Mouse (Mus musculus) gonadal fat pad, adult 2 months (tissue): Measurements from ENCODE around the gene Fam20b. TPM values are rescaled to one million over a fixed set of nuclear protein-coding genes. Genes with fewer than 3 reads are reported as not detected.
"Not testable (repeated sequence)": the region's sequence is repeated elsewhere in the genome, so short reads cannot be mapped to it uniquely, and the experiment has no call there.

Source experiments
- DNase-seq: peaks from one replicate; pipeline ENCODE4 v3.0.0-alpha.2; 2012; ENCODE audit warnings: low read depth
- polyA plus RNA-seq: library from polyadenylated mRNA; depleted of rRNA; stranded (reverse); fragments of >200 nt; gene quantifications from 2 replicates; pipeline ENCODE4 v1.2.3, GENCODE M21; 2012

The Fam20b gene
- polyA plus RNA-seq, 1 experiment, result 53.4 TPM

DNA sequence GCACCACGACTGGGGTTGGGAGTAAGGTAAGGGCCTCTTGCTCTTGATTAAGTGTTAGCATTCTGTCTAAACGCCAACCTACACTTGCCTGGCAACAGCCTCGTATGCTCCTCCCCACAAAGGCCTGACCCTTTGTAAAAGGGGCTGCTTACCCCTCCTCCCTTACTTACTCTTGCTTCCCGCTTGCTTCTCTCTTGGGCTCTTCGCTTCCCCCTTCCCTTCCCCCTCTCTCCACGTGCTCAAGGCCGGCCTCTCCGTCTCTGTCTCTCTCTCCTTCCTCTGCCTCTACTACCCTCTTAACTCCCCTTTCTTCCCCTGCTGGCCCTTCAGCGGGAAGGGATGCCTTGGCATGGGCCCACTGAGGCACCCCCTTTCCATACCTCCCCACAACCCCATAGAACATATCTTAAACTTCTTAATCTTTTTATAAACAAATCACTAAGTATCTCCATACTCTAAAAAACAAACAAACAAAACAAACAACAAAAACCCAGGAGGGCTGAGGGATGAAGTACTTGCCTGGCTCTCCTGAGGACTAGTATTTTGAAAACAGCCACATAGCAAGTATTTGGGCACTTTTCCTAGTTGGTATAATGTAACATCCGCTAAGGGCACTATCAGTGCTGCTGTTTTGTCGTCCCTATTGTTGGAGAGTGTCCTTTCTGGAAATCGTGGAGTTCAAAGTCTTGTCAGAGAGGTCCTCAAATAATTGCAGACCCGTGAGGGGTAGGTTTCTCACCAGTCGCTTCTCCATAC, 46.0 kb downstream of the Fam20b start:
- no peak for DNase-seq

DNA sequence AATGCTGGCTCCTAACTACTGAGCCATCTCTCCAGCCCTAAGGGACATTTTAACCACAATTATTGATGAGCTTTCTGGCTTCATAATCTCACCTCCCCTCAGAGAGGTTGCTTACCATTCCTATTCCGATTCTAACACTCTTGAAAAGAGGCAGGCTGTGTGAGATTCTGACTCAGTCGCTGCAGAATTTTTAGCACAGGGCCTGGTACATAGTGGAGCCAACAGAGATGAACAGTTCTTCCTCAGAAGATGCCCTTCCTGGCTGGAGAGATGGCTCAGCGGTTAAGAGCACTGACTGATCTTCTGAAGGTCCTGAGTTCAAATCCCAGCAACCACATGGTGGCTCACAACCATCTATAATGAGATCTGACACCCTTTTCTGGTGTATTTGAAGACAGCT, 47.0 kb downstream of the Fam20b start:
- DNase-seq, result no peak

DNA sequence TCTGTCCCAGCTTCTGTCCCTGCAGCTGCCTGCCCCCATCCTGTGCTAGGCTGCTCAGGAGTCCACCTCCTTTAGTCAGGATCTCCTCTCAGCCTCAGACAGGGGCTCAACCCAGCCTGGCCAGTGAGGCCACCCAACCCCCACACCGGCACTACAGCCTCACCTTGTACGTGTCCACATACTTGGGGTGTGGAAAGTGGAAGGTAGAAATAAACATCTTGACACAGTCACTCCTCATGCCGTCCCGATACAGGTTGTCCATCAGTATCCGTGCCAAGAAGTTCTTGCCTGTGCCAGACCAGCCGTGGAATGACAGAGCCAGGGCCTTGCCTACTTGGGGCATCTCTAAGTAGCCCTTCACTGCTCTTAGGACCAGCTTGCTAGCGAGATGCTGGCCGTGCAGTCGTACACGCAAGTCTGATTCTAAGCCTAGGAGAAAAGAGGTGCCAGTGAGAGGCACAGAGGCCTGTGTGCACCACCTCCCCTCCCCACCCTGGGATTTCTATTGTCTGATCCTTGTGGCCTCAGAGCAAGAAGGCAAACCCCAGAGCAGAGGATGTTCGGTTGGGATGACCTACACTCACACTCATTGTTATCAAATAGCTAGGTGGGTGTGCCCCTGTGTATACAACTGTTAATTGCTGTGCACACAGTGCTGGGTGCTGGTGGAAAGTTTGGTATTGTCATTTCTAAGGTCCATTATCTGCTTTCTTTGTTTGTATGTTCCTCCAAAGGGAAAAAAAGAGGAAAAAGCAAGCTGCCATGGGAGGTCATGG, 49.5 kb downstream of the Fam20b start:
- no peak for DNase-seq

DNA sequence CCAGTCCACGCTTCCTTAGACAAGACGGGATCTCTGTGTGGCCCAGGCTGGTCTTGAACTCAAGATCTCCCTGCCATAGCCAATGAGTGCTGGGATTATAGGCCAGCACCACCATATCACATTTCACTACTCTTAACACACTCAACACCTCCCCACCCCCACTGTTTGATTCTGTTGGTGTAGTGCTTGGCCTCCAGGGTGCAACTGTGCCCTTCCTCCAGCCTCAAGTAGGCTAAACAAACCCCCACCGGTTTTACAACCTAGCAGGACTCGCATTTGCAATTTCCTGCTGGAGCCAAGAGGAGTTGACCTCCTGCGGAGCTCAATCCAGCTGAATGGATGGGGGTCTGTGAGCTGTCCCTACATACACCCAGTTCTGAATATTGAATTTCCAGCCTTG, 50.3 kb downstream of the Fam20b start:
- DNase-seq, result no peak

DNA sequence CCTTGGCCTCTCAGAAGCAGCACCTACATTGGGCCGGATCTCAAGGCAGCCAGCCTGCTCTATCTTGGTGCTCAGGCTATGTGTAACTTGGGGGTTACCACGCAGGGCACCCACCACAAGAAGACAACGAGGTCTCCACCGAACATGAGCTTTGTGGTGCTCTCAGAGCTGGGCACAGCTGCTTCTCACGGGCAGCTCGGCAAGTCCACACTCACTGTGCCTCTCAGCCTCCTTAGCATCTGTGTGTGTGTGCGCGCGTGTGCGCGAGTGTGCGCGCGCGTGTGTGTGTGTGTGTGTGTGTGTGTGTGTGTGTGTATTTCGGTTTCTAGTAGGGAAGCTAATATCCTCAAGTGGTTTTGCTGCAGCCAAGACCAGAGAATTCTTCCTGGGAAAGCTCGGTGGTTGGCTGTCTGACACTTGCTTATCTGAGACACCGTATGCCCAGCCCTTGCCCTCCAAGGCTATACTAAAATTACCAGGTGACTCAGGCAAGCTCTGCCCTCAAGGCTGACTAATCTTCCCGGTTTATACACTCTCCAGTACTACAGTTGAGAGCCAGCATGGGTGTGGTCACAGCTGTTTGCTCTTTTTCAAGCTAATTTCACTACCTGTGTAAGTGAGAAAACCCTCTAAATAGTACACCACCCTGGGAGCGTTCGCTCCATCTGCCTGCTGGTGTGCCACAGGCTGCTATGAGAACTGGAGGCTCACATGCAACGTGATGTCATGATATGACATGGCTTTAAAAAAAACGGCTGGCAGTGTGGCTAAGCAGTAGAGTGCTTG, 51.6 kb downstream of the Fam20b start:
- DNase-seq, result no peak

DNA sequence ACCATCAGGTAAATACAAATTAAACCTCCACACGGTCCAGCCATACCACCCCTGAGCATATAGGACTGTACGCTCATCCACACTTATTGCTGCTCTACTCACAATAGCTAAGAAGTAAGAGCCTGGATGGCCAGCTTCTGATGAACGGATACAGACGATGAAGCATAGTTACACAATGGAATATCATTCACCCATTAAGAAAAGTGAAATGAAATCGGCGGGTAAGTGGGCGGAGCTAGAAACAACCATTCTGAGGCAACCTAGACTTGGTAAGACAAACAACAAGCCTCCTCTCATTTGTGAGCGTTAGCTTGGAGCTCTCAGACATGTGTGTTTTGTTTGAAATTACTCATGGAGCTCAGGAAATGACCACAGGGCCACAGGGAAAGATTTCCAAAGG, 53.1 kb downstream of the Fam20b start:
- no peak for DNase-seq

DNA sequence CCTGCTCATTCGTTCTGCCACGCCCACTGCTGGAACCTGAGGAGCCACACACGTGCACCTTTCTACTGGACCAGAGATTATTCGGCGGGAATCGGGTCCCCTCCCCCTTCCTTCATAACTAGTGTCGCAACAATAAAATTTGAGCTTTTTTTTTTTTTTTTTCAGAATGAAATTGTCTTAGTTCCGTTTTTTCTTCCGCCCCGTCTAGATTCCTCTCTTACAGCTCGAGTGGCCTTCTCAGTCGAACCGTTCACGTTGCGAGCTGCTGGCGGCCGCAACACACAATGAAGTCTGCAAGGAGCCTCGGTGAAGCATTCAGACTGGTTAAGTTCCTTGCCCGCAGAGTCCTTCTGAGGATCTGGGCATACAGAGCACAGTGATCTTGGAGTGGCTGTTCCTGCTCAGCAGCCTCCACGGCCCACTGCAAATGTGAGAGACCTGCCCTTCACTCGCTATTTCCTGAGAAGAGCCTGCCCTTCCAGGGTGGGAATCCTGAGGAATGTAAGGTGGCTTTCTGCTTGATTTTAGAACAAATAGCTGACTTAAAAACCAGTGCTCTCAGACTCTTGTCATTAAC, 58.1 kb downstream of the Fam20b start:
- DNase-seq, result not testable (repeated sequence)

DNA sequence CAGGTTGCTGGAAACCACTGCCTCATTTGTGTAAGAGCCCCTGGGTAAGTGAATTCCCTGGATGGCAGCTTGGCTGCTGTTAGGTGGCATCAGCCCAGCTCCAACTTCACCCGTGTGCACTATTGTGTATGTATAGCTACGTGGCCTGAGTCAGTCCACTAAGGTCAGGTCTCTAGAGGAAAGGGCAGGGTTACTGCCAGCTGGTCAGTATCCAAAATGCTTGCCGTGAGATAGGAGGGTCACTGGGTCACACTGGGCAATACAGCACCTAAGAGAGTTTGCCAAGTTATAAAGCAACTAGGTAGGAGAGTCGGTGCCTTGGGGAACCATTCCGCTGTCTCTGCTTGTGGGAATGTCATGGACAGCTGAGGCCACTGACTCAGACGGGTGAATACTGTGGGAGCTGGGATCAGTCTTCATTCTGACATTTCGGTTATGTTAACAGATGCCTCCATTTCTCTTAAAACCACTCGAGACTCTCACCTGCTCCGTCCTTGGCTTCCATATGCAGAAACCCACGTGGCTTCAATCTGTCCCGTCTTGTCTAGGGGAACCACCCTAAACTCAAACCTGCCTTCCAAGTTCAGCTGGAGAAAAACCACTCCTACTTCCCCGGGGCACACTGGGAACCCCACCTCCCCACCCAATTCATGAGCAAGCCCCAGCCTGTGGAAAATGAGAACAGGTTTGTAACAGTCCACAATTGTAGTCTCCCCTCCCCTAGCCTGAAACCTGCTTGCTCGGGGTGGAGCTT, 58.8 kb downstream of the Fam20b start:
- peak; percentile 95 for DNase-seq

DNA sequence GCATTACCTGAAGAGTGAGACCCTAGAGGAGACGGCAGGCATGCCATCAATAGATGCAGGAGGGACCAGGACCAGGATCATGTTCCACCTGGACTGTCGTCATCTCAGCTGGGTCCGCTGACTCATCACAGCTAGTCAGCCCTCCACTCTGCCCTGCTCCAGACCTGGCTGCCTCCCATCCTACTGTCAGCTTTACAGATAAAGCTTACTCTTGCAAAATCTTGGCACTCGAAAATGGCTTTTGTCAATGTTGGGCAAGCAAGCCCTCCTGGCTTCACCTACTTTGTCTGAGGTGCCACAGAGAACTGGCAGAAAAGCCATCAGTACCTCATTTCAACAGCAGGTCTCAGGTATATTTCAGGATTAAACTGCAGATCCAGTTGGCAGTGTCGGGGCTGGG, 60.2 kb downstream of the Fam20b start:
- DNase-seq, result peak; percentile 94

DNA sequence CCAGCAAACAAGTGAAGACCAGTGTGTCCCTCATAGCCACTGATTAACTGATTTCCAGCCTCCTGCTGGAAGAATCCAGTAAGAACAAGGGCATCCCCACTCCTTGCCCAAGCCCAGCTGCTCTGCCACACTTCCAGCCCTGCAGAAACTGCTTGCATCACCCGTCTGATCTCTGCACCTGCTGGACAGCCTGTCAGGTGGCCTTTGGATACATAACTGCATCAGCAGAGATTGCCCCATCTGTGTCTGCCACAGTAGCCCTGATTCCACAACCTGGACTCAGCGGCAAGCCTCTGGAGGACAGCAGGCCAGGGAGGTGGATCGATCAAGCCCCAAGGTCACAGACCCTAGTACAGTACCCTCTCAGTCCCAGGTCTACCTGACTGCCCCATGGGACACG, 61.4 kb downstream of the Fam20b start:
- no peak for DNase-seq

DNA sequence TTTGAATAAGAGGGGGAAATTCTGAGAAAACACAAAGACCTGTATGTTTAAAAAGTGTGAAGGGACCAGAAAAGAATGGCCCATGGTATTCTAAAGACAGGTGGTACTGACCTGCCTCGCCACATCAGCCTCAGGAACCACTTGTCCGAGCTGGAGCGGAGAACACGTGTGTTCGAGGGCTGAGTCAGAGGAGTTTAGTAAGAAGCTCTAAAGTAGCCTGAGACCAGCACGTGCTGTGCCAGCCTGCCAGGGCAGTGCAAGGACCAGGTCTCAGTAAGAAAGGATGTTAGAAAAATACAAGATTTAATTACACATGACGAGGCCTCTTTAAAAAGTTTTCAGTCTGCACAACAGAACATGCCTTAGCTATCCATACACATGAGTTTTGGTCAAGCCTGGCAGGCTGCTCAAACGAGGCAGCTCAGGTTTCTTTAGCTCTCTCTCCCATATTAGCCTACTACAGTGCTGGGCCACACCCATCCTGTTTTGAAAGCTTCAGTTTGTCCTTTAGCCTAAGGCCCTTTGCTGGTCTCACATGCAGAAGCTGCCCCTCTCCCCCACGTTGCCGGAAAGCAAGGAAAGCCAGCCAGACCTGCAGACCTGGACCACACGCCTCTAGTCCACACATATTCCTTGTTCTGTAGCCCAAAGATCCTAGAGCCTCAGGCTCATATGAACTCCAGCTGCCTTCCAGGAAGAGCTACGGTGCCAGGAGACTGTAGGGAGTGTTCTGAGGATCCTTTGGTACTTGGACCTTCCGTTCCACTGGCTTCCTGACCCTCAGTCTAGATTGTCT, 64.0 kb downstream of the Fam20b start:
- no peak for DNase-seq

DNA sequence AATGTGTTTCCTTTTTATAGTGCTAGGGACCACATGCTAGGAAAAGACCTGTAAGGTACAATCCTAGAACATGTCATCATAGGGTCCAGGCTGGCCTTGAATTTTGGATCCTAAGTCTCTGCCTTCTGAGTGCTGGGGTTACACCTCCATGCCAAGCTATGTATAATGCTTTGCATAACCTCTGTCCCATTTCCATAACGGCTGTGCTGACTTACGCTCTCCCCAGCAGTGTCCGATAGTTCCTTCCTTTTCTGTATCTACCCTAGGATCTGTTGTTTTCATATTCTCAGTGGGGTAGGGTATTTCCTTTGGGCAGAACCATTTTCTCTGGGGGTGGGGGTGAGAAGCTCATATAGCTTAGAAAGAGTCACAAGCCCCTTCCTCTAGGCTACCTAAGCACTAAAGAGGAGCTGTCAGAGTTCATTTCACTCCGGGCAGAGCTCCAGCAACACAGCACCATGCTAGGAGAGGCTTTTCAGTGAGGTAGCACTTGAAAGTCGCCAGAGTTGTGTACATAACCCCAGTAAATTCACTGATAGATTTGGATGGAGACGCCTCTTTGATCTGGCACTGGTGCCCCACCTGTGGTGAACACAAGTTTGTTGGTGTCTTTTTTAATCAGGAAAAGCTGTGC, 66.6 kb downstream of the Fam20b start:
- DNase-seq, result no peak

DNA sequence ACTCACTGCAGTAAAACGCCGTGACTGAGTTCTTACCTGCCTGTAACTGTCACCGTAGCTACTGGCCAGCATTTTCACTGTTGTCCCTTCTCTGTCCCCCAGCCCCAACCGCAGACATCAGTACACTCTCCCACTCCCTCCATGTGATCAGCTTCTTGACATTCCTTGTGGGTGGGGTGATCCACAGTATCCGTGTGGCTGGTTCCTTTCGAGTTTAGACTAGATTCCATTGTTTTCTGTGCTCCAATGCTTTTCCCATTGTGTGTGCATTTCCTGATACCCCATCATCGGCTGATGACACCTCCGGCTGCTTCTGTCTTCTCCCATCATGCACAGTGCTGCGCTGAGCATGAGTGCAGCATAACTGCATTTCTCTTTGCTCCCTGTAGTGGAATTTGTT, 68.3 kb downstream of the Fam20b start:
- no peak for DNase-seq

DNA sequence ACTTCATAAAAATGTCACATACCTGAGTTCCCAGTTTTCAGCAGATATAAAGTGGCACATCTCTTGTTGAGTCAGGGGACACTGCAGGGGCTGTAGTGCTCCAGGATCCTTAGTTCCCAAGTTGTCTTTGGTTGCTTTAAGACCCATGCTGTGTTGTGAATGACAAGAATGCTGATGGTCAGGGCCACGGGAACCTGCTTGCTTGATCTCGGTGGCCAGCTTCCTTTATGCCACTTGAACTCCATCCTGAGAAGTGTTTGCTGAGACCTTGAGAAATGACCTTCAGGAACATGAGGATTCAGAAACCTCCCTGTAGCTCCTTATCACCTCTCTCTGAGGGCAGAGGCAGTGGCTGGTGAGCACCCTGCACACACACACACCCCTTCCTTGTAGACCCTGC, 70.2 kb downstream of the Fam20b start:
- DNase-seq, result no peak

DNA sequence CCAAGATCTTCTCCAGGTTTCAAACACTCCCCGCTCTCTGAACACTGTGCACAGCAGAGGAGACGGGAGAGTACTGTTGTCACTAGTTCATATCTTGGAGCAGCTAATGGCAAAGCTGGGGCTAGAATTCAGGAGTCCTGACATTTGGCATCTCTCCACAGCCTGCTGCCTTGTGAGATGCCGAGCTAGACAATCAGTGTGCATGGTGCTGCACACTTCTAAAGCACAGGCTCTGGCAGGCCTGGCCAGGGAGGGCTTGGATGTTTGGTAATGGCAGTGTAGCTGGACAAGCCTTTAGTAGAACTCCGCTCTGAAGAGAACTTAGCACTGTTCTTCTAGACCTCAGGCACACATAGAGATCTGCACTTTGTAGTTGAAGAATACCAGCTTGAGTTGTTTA, 72.9 kb downstream of the Fam20b start:
- DNase-seq, result no peak

DNA sequence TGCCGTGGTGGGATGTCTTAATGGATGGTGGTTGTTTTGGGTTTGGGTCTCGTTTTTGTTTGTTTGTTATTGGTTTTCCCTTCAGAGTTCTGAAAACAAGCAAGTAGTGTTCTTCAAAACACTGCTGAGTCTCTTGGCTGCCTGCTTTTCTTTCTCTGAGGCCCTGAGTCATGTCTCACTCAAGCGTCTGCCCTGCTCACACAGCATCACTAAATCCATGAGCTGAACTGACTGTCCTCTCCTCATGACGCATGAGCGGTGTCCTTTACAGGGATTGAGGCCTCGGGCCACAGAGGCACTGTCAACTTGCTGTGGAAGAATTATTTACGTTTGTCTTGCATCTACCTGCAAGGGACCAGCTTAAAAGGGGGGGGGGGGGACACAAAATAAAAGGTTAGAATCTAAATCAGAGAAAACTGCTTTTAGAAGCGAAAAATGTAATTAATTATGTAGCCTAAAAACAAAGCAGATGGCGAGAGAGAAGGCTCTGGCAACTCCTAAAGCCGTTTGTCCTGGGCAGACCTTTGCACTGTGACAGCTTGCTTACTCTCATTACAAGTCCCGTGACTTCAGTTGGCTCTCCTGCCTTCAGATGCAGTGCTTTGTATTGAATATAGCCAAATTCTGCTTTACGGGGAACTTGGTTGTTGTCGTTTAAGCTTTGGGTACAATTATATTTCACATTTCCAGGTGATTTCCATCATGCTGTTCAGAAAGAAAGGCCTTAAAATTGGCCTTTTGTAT, 73.9 kb downstream of the Fam20b start:
- no peak for DNase-seq

DNA sequence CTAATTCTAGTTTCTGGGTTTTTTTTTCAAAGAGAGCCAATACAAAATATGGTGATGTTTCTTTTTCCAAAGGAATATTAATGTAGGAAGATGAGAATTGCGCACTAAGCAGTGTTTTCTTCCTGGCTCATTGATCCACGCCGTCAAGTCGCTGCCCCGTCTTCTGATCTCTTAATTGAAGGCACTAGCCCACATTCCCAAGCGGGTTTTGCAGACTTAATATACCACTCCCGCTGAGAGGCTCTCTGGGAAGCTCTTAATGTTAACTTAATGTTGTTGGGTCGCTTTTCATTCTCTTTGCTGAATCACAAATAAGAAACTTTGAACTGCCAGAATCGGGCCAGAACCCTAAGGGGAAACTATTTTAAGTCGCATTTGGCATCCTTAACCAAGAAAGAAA, 74.8 kb downstream of the Fam20b start:
- DNase-seq, result no peak

DNA sequence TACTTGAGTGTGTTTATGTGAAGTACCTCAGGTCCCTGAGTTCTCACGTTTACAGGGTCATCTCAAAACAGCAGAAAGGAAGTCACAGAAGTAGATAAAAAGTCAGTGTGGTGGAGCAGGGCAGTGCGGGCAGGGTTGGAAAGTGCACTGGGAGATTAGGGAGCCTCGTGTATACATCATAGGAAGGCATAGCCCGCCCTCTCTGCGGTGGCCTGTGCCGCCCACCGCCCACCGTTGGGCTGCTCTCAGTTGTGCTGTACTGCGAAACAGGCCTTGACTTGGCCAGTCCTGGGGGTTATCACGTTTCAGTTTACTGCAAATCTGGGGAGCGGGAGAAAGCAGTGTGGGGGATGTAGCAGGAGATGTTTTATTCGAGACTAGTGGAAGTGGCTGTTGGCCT, 76.1 kb downstream of the Fam20b start:
- DNase-seq, result no peak

DNA sequence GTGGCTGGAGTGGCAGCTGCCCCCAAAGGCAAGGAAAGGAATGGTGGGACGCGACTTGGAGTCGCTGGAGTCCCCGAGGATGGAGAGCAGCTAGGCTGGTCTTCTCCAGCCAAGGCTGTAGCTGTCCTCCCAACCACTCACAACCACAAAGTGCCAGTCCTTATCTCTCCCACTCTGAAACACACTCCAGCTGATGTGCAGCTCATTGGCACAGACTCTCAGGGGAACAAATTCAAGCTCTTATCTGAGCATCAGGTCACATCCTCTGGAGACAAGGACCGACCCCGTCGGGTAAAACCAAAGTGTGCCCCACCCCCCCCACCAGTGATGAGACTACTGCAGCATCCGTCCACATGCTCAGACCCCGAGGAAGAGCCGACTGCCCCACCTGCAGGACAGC, 77.1 kb downstream of the Fam20b start:
- DNase-seq, result no peak

DNA sequence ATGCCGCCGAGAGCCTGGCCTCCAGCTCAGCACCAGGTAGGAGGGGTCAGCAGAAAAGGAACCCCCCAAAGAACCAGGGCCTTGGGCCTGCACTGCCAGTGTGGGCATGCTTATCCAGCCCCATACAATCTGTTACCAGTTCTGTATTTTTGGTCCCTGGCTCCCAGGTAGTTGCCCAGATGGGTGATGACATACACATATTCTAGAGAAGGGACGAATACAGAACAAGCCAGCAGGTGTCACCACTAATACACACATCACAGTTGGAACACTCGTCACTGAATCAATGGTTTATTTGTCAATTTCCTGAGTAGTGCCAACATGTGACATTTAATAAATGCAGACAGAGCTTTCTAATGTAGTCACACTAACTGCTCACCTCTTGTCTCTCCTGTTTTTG, 78.3 kb downstream of the Fam20b start:
- no peak for DNase-seq
